Mouse (Mus musculus): ENCODE data around the gene Gm10644. TPM values are rescaled to one million over a fixed set of nuclear protein-coding genes. Genes with fewer than 3 reads are reported as not detected.

Gm10644 gene
- polyA plus RNA-seq, 1 experiment from 2014 or later, result 0.67 TPM

DNA sequence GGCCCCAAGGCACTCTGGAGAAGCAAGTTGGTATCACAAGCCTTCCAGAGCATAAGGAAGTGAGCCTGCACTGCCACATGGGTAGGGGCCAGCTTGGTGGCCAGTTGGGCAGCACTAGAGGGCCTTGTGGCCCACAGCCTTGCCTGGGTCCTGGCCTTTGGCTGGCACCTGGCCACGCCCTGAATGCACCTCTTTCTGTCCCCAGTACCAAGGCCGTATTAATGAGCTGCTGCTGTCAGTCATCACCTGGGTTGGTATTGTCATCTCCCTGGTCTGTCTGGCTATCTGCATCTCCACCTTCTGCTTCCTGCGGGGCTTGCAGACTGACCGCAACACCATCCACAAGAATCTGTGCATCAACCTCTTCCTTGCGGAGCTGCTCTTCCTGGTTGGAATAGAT, 20.8 kb downstream of the Gm10644 start:
- Histone ChIP-seq H3K27ac (ENCODE audit: low read length) (no peak overlapping the region), H3K4me2 (ENCODE audit: low read depth, low read length) (no peak overlapping the region), H3K36me3 (ENCODE audit: control insufficient read depth, insufficient read depth, low read length) (peaks cover 36% of the 10 kb centered on the region), H3K4me3 (replicated peaks; ENCODE audit: low read length) (no peak overlapping the region), H3K27me3 (ENCODE audit: control insufficient read depth, insufficient read depth, low read length) (no peaks in the 10 kb centered on the region), H3K4me1 (ENCODE audit: control insufficient read depth, insufficient read depth, low read length) (no peaks in the 10 kb centered on the region), H3K9ac (ENCODE audit: low read length) (no peak overlapping the region), H3K9me3 (replicated peaks; ENCODE audit: control insufficient read depth, low read length) (no peaks in the 10 kb centered on the region)
- ATAC-seq (ENCODE audit: insufficient read depth, low FRiP score), result no peak
- WGBS, result 83% methylated on average over 5 of the region's 5 CpGs

DNA sequence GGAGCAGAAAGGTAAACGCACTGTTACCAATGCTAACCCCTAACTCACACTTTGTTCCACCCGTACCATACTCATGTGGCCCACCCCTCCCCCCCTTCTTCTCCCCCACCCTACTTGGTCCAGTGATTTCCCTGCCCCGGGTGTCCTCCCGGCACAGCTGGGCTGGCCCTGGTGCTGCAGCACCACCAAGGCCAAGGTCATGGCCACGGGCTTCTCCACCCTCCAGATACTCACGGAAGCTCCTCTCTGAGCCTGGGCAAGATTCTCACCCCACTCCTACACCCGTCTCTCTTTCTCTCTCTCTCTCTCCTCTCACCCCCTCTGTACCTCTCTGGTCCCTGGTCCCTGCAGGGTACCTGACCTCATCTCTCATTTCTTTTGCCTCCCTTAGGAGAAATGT, 28.7 kb downstream of the Gm10644 start:
- 63% methylated on average over 7 of the region's 7 CpGs for WGBS
- no peak overlapping the region for H3K9ac ChIP-seq (ENCODE audit: low read length)
- H3K4me3 ChIP-seq (replicated peaks; ENCODE audit: low read length), result no peak overlapping the region
- H3K27ac ChIP-seq (ENCODE audit: low read length), result no peak overlapping the region
- ATAC-seq (ENCODE audit: insufficient read depth, low FRiP score), result no peak
- peaks cover 19% of the 10 kb centered on the region for H3K36me3 ChIP-seq (ENCODE audit: control insufficient read depth, insufficient read depth, low read length)
- no peaks in the 10 kb centered on the region for H3K4me1 ChIP-seq (ENCODE audit: control insufficient read depth, insufficient read depth, low read length)
- H3K9me3 ChIP-seq (replicated peaks; ENCODE audit: control insufficient read depth, low read length), result no peaks in the 10 kb centered on the region
- no peak overlapping the region for H3K4me2 ChIP-seq (ENCODE audit: low read depth, low read length)
- no peaks in the 10 kb centered on the region for H3K27me3 ChIP-seq (ENCODE audit: control insufficient read depth, insufficient read depth, low read length)

GRCm38 (mm10) chr8:83924585-83924984, 30.4 kb downstream of the Gm10644 start:
- WGBS, result 72% methylated on average over 5 of the region's 5 CpGs
- peaks cover 9% of the 10 kb centered on the region for H3K36me3 ChIP-seq (ENCODE audit: control insufficient read depth, insufficient read depth, low read length)
- no peak overlapping the region for H3K27ac ChIP-seq (ENCODE audit: low read length)
- no peaks in the 10 kb centered on the region for H3K4me1 ChIP-seq (ENCODE audit: control insufficient read depth, insufficient read depth, low read length)
- H3K27me3 ChIP-seq (ENCODE audit: control insufficient read depth, insufficient read depth, low read length), result no peaks in the 10 kb centered on the region
- H3K4me3 ChIP-seq (replicated peaks; ENCODE audit: low read length), result no peak overlapping the region
- H3K4me2 ChIP-seq (ENCODE audit: low read depth, low read length), result no peak overlapping the region
- no peaks in the 10 kb centered on the region for H3K9me3 ChIP-seq (replicated peaks; ENCODE audit: control insufficient read depth, low read length)
- ATAC-seq (ENCODE audit: insufficient read depth, low FRiP score), result no peak
- no peak overlapping the region for H3K9ac ChIP-seq (ENCODE audit: low read length)

DNA sequence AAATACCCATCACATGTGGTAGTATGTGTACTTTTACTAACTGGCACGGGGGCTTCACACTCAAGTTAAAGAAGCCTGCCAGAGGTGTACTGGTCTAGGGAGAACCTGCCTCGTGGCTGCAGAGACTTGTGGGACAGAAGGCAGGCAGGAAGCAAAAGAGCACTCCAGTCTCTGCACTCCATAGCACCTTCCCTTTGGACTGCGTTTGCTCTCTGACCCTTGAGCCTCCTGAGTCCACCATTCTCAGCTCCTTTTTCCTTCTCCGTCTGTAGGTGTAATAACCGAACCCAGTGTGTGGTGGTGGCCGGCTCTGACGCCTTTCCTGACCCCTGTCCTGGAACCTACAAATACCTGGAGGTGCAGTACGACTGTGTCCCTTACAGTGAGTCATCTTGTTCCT, 32.3 kb downstream of the Gm10644 start:
- Histone ChIP-seq H3K9me3 (replicated peaks; ENCODE audit: control insufficient read depth, low read length) (no peaks in the 10 kb centered on the region), H3K27ac (ENCODE audit: low read length) (no peak overlapping the region), H3K27me3 (ENCODE audit: control insufficient read depth, insufficient read depth, low read length) (no peaks in the 10 kb centered on the region), H3K4me1 (ENCODE audit: control insufficient read depth, insufficient read depth, low read length) (no peaks in the 10 kb centered on the region), H3K36me3 (ENCODE audit: control insufficient read depth, insufficient read depth, low read length) (peaks cover 6% of the 10 kb centered on the region), H3K4me3 (replicated peaks; ENCODE audit: low read length) (no peak overlapping the region), H3K9ac (ENCODE audit: low read length) (no peak overlapping the region), H3K4me2 (ENCODE audit: low read depth, low read length) (no peak overlapping the region)
- no peak for ATAC-seq (ENCODE audit: insufficient read depth, low FRiP score)
- 88% methylated on average over 8 of the region's 8 CpGs for WGBS

DNA sequence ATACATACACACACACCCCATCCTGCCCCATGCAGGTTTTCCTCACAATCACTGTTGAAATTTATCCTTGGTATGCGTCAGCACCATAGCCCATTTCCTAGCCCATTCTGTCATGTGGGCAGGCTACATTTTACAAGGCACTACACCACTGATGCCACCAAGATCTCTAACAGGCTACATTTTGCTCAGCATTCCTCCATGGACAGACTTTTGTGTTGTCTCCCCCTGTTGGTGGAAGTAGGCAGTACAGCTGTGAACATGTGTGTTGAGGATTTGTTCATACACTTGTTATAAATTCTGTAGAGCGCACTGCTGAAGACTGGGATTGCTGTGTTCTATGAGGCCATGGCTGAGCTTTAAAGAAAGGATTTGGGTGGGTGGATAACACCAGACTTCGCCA, 33.4 kb downstream of the Gm10644 start:
- no peak overlapping the region for H3K4me2 ChIP-seq (ENCODE audit: low read depth, low read length)
- H3K27me3 ChIP-seq (ENCODE audit: control insufficient read depth, insufficient read depth, low read length), result no peaks in the 10 kb centered on the region
- H3K4me3 ChIP-seq (replicated peaks; ENCODE audit: low read length), result no peak overlapping the region
- H3K9me3 ChIP-seq (replicated peaks; ENCODE audit: control insufficient read depth, low read length), result no peaks in the 10 kb centered on the region
- H3K36me3 ChIP-seq (ENCODE audit: control insufficient read depth, insufficient read depth, low read length), result peaks cover 6% of the 10 kb centered on the region
- no peak for ATAC-seq (ENCODE audit: insufficient read depth, low FRiP score)
- H3K4me1 ChIP-seq (ENCODE audit: control insufficient read depth, insufficient read depth, low read length), result no peaks in the 10 kb centered on the region
- WGBS, result 69% methylated on average over 3 of the region's 3 CpGs
- H3K27ac ChIP-seq (ENCODE audit: low read length), result no peak overlapping the region
- H3K9ac ChIP-seq (ENCODE audit: low read length), result no peak overlapping the region

DNA sequence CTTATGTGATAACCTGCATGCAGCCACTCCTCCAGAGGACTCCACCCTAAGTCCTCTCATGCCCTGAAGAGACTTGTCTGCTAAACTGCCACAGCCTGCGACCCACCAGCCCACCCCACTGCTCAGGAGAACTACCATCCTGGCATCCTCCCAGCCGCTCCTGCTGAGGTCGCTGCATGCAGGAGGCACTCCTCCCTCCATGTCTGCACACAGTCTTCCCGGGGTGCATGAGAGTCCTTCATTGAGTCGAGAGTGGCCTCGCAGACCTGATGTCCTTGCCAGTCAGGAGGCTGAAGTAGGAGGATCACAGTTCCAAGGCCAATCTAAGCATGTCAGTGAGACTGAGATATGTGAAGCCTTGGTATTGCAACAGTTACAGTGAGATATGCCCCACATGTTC, 37.4 kb downstream of the Gm10644 start:
- WGBS, result 75% methylated on average over 6 of the region's 6 CpGs
- Histone ChIP-seq H3K36me3 (ENCODE audit: control insufficient read depth, insufficient read depth, low read length) (no peaks in the 10 kb centered on the region; the same call in 1 of the 2 replicates), H3K27me3 (ENCODE audit: control insufficient read depth, insufficient read depth, low read length) (no peaks in the 10 kb centered on the region), H3K4me3 (replicated peaks; ENCODE audit: low read length) (no peak overlapping the region), H3K27ac (ENCODE audit: low read length) (no peak overlapping the region), H3K4me2 (ENCODE audit: low read depth, low read length) (no peak overlapping the region), H3K9ac (ENCODE audit: low read length) (no peak overlapping the region), H3K4me1 (ENCODE audit: control insufficient read depth, insufficient read depth, low read length) (0 out of 2 replicates have a peak, but pooled peaks cover 5% of the 10 kb centered on the region), H3K9me3 (replicated peaks; ENCODE audit: control insufficient read depth, low read length) (no peaks in the 10 kb centered on the region)
- ATAC-seq (ENCODE audit: insufficient read depth, low FRiP score), result no peak

DNA sequence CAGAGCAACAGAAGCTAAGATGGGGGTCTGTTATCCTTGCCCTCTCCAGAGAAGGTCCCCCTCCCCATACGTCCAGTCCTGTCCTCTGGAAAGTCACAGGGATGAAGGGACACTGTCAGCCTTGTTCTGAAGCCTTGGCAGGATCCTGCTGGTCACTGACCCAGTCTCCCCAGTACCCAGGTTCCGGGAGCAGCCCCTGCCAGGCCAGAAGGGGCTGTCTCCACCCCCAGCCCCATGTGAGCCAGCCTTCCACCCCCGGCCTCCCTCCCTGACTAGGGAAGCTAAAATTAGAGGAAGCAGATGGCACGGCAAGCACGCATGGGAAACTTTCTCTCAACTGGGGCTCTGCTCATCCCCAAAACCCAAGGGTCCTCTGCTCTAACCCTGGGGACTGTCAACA, 39.0 kb downstream of the Gm10644 start:
- no peak for ATAC-seq (ENCODE audit: insufficient read depth, low FRiP score)
- H3K27me3 ChIP-seq (ENCODE audit: control insufficient read depth, insufficient read depth, low read length), result no peaks in the 10 kb centered on the region
- H3K4me3 ChIP-seq (replicated peaks; ENCODE audit: low read length), result no peak overlapping the region
- peaks cover 13% of the 10 kb centered on the region for H3K4me1 ChIP-seq (ENCODE audit: control insufficient read depth, insufficient read depth, low read length)
- no peaks in the 10 kb centered on the region for H3K9me3 ChIP-seq (replicated peaks; ENCODE audit: control insufficient read depth, low read length)
- H3K4me2 ChIP-seq (ENCODE audit: low read depth, low read length), result no peak overlapping the region
- no peaks in the 10 kb centered on the region; the same call in 1 of the 2 replicates for H3K36me3 ChIP-seq (ENCODE audit: control insufficient read depth, insufficient read depth, low read length)
- H3K9ac ChIP-seq (ENCODE audit: low read length), result no peak overlapping the region
- WGBS, result 68% methylated on average over 5 of the region's 5 CpGs
- H3K27ac ChIP-seq (ENCODE audit: low read length), result no peak overlapping the region

GRCm38 (mm10) chr8:83914860-83915259, 40.1 kb downstream of the Gm10644 start:
- WGBS, result 62% methylated on average over 5 of the region's 5 CpGs
- peaks cover 13% of the 10 kb centered on the region for H3K4me1 ChIP-seq (ENCODE audit: control insufficient read depth, insufficient read depth, low read length)
- 0 out of 2 replicates have a peak, but pooled peaks have one; percentile 27 for ATAC-seq (ENCODE audit: insufficient read depth, low FRiP score)

GRCm38 (mm10) chr8:83914232-83914631, 40.8 kb downstream of the Gm10644 start:
- no peak for ATAC-seq (ENCODE audit: insufficient read depth, low FRiP score)
- no peaks in the 10 kb centered on the region for H3K27me3 ChIP-seq (ENCODE audit: control insufficient read depth, insufficient read depth, low read length)
- H3K9me3 ChIP-seq (replicated peaks; ENCODE audit: control insufficient read depth, low read length), result no peaks in the 10 kb centered on the region
- no peaks in the 10 kb centered on the region for H3K36me3 ChIP-seq (ENCODE audit: control insufficient read depth, insufficient read depth, low read length)
- 87% methylated on average over 3 of the region's 3 CpGs for WGBS
- no peak overlapping the region for H3K4me2 ChIP-seq (ENCODE audit: low read depth, low read length)
- H3K4me3 ChIP-seq (replicated peaks; ENCODE audit: low read length), result no peak overlapping the region
- H3K27ac ChIP-seq (ENCODE audit: low read length), result no peak overlapping the region
- peaks cover 13% of the 10 kb centered on the region for H3K4me1 ChIP-seq (ENCODE audit: control insufficient read depth, insufficient read depth, low read length)
- no peak overlapping the region for H3K9ac ChIP-seq (ENCODE audit: low read length)

More at GRCm38 (mm10) chr8:83914860-83915259, 40.1 kb downstream of the Gm10644 start:
- Histone ChIP-seq H3K9ac (ENCODE audit: low read length) (no peak overlapping the region), H3K27me3 (ENCODE audit: control insufficient read depth, insufficient read depth, low read length) (no peaks in the 10 kb centered on the region), H3K4me3 (replicated peaks; ENCODE audit: low read length) (no peak overlapping the region), H3K27ac (ENCODE audit: low read length) (no peak overlapping the region), H3K4me2 (ENCODE audit: low read depth, low read length) (no peak overlapping the region), H3K9me3 (replicated peaks; ENCODE audit: control insufficient read depth, low read length) (no peaks in the 10 kb centered on the region), H3K36me3 (ENCODE audit: control insufficient read depth, insufficient read depth, low read length) (no peaks in the 10 kb centered on the region; the same call in 1 of the 2 replicates)
